Mouse (Mus musculus) cerebellum, adult 2 months (tissue): ENCODE data around the gene Snx1. TPM values are rescaled to one million over a fixed set of nuclear protein-coding genes. Genes with fewer than 3 reads are reported as not detected.
A peak's percentile ranks its signal among the peaks of the same experiment; 100 is the strongest.

ENCODE experiments used
- DNase-seq, 2 experiments: peaks; one replicate each; pipeline ENCODE4 v3.0.0; 2021
- H3K27ac ChIP-seq: fragments of 200-500 bp; 2 replicates; pipeline ENCODE4 v1.5.1; 2012; ENCODE audit warnings: low read length, control low read depth, inconsistent platforms; ENCODE audit not compliant: insufficient read depth
- H3K27me3 ChIP-seq: fragments of 200-500 bp; 2 replicates; pipeline ENCODE4 v1.6.1; 2012; ENCODE audit warnings: inconsistent platforms, mild to moderate bottlenecking, low read length, moderate library complexity; ENCODE audit not compliant: control insufficient read depth, insufficient read depth
- H3K4me1 ChIP-seq: fragments of 200-500 bp; 2 replicates; pipeline ENCODE4 v1.6.1; 2011; ENCODE audit warnings: low read length; ENCODE audit not compliant: control insufficient read depth, insufficient read depth
- H3K4me3 ChIP-seq: fragments of 200-500 bp; replicated peaks from 2 replicates; pipeline ENCODE3; 2011; ENCODE audit warnings: mild to moderate bottlenecking, low read depth, low read length, control low read depth; ENCODE audit not compliant: insufficient read depth
- CTCF ChIP-seq: fragments of 200-500 bp; IDR thresholded peaks from 2 replicates; pipeline ENCODE4 v1.5.1; 2011; ENCODE audit warnings: low read depth, mild to moderate bottlenecking, control low read depth, low read length, moderate library complexity, borderline replicate concordance; ENCODE audit not compliant: insufficient read depth
- POLR2A ChIP-seq: fragments of 200-500 bp; IDR thresholded peaks from 2 replicates; pipeline ENCODE4 v1.6.1; 2011; ENCODE audit warnings: low read length, control low read depth, borderline replicate concordance; ENCODE audit not compliant: insufficient read depth
- WGBS: fragments of 180-500 bp; shearing (Covaris S2); methylation state at CpG from one replicate; pipeline ENCODE4 v1.1.7; 2018; 5-methylcytosine and 5-hydroxymethylcytosine counted together
- polyA plus RNA-seq: library from polyadenylated mRNA; depleted of rRNA; stranded (reverse); fragments of >200 nt; gene quantifications from 2 replicates; pipeline ENCODE4 v1.2.3, GENCODE M21; 2012

The Snx1 gene
- polyA plus RNA-seq, 1 experiment, result 121 TPM

DNA sequence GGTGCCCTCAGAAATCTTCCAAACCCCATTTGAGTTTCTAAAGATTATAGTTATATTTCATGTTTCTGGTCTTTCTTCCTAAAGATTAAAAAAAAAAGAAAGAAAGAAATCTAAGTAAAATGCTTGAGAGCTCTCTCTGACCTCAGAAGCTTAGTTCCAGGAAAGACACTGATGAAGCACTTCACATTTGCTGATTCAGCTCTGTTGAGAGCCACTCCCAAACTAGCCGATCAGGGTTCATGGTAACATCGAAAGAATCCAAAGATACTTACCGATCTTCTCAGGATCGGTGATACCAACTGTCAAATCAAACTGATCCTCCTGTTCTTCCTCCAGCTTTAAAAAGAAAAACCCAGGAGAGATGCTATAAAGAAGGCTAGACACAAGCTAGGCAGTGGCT lies 21.8 kb downstream of the Snx1 start:
- DNase-seq, result no peak
- no peak overlapping the region for H3K4me3 ChIP-seq
- no peaks in the 10 kb centered on the region for H3K27me3 ChIP-seq
- H3K27ac ChIP-seq, result no peak overlapping the region
- H3K4me1 ChIP-seq, result no peaks in the 10 kb centered on the region
- WGBS, result 95% methylated on average over 4 of the region's 4 CpGs
- no peak for TF ChIP-seq CTCF
- TF ChIP-seq POLR2A, result no peak

- no peak overlapping the region for H3K27ac ChIP-seq
- TF ChIP-seq POLR2A (no peak), CTCF (no peak)
- no peak for DNase-seq
Observed at GRCm38 (mm10) chr9:66102668-66103067, 23.7 kb downstream of the Snx1 start.

DNA sequence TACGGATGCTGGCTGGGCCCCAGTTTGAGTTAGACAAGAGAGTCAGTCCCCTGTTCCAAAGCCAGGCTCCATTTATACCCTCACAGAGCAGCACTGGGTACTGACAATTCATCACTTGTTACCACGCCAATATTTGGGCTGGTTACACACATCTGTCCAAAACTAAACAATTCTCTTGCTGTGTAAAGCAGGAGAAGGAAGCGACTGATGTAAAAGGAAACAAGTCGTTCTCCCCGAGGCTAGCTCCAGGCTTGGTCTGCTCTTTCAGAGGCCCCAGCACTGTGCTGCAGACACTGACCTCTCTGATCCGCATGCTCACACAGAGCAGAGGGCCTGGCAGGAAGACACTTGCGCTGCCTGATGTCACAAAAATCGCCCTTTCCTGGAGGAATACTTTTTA lies 24.8 kb downstream of the Snx1 start:
- H3K27me3 ChIP-seq, result no peaks in the 10 kb centered on the region
- no peaks in the 10 kb centered on the region for H3K4me1 ChIP-seq
- TF ChIP-seq CTCF (no peak), POLR2A (no peak)
- no peak overlapping the region for H3K27ac ChIP-seq
- DNase-seq, result peak in 1 of 2 experiments; percentile 21
- 85% methylated on average over 8 of the region's 8 CpGs for WGBS
- no peak overlapping the region for H3K4me3 ChIP-seq

More at GRCm38 (mm10) chr9:66102668-66103067, 23.7 kb downstream of the Snx1 start:
- H3K4me1 ChIP-seq, result no peaks in the 10 kb centered on the region
- H3K27me3 ChIP-seq, result no peaks in the 10 kb centered on the region
- 90% methylated on average over 6 of the region's 6 CpGs for WGBS
- no peak overlapping the region for H3K4me3 ChIP-seq

- Histone ChIP-seq H3K27ac (no peak overlapping the region), H3K27me3 (no peaks in the 10 kb centered on the region), H3K4me1 (no peaks in the 10 kb centered on the region), H3K4me3 (no peak overlapping the region)
- TF ChIP-seq POLR2A (no peak), CTCF (no peak)
- DNase-seq, result no peak
- WGBS, result 84% methylated on average over 2 of the region's 2 CpGs
Observed at GRCm38 (mm10) chr9:66092664-66093063, 33.7 kb downstream of the Snx1 start.

GRCm38 (mm10) chr9:66091327-66092231 lies 34.8 kb downstream of the Snx1 start:
- Histone ChIP-seq H3K4me1 (no peaks in the 10 kb centered on the region), H3K4me3 (no peak overlapping the region), H3K27ac (no peak overlapping the region), H3K27me3 (no peaks in the 10 kb centered on the region)
- WGBS, result 73% methylated on average over 6 of the region's 6 CpGs
- TF ChIP-seq POLR2A (no peak), CTCF (no peak)
- DNase-seq, result no peak

GRCm38 (mm10) chr9:66090593-66091244 lies 35.7 kb downstream of the Snx1 start:
- WGBS, result 62% methylated on average over 13 of the region's 13 CpGs
- TF ChIP-seq POLR2A (no peak), CTCF (no peak)
- no peak overlapping the region for H3K27ac ChIP-seq

DNA sequence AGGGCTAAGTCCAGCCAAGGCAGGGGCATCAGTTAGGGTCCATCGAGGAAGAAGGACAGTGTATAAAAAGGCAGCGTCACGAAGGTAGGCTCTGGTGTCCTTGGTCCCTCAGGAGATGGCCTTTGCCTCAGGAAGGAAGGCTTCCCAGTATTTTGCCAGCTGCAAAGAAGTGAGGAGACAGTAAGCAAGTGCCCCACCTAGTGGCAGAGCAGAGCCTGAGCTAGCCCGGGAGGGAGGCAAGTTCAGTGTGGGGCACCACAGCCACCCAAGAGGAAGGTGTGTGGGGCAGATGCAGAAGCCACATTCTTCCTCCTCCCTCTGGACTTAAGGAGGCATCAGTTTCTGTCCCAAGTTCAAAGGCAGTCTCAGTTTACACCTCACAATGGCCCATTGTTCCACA lies 38.0 kb downstream of the Snx1 start:
- Histone ChIP-seq H3K27ac (no peak overlapping the region), H3K4me3 (no peak overlapping the region), H3K4me1 (no peaks in the 10 kb centered on the region; the same call in 1 of the 2 replicates), H3K27me3 (no peaks in the 10 kb centered on the region)
- 28% methylated on average over 4 of the region's 4 CpGs for WGBS
- peak; percentile 52 to 53 for DNase-seq
- no peak for TF ChIP-seq POLR2A
- TF ChIP-seq CTCF, result peak; percentile 70; the same call in 1 of the 2 replicates

More at GRCm38 (mm10) chr9:66090593-66091244, 35.7 kb downstream of the Snx1 start:
- H3K4me3 ChIP-seq, result no peak overlapping the region
- H3K4me1 ChIP-seq, result no peaks in the 10 kb centered on the region
- DNase-seq, result no peak
- no peaks in the 10 kb centered on the region for H3K27me3 ChIP-seq
